Mouse (Mus musculus) heart, adult 2 months (tissue): Measurements from ENCODE around the gene 2810408A11Rik. TPM values are rescaled to one million over a fixed set of nuclear protein-coding genes. Genes with fewer than 3 reads are reported as not detected.
A peak's percentile ranks its signal among the peaks of the same experiment; 100 is the strongest.

ENCODE experiments used
- DNase-seq, 2 experiments: peaks; one replicate each; pipeline ENCODE4 v3.0.0; 2021
- H3K27ac ChIP-seq: fragments of 200-600 bp; 2 replicates; pipeline ENCODE4 v1.8.1; 2022
- H3K27me3 ChIP-seq: fragments of 200-500 bp; 2 replicates; pipeline ENCODE4 v1.6.1; 2012; ENCODE audit warnings: mild to moderate bottlenecking, low read length, inconsistent platforms, mixed read lengths; ENCODE audit not compliant: control insufficient read depth, insufficient read depth
- H3K36me3 ChIP-seq: fragments of 200-500 bp; 2 replicates; pipeline ENCODE4 v1.6.1; 2012; ENCODE audit warnings: low read length, inconsistent platforms; ENCODE audit not compliant: control insufficient read depth, insufficient read depth
- H3K4me1 ChIP-seq: fragments of 200-500 bp; 2 replicates; pipeline ENCODE4 v1.6.1; 2011; ENCODE audit warnings: low read length; ENCODE audit not compliant: control insufficient read depth, insufficient read depth
- H3K4me3 ChIP-seq: fragments of 200-600 bp; 2 replicates; pipeline ENCODE4 v1.8.1; 2022
- H3K79me2 ChIP-seq: fragments of 200-500 bp; replicated peaks from 2 replicates; pipeline ENCODE4 v1.6.1; 2012; ENCODE audit warnings: mild to moderate bottlenecking, inconsistent platforms, low read length, moderate library complexity, mixed read lengths; ENCODE audit not compliant: control insufficient read depth, insufficient read depth
- H3K9ac ChIP-seq: fragments of 200-500 bp; 2 replicates; pipeline ENCODE4 v1.6.1; 2012; ENCODE audit warnings: low read depth, mild to moderate bottlenecking, control low read depth, inconsistent platforms, low read length, mixed read lengths
- CTCF ChIP-seq: fragments of 200-600 bp; IDR thresholded peaks from 2 replicates; pipeline ENCODE4 v1.8.1; 2022; ENCODE audit warnings: antibody characterized with exemption, mild to moderate bottlenecking, moderate library complexity
- EP300 ChIP-seq: fragments of 200-500 bp; IDR thresholded peaks from 2 replicates; pipeline ENCODE4 v1.6.1; 2011; ENCODE audit warnings: low read depth, low read length, control low read depth; ENCODE audit not compliant: insufficient read depth
- POLR2A ChIP-seq: fragments of 200-500 bp; IDR thresholded peaks from 2 replicates; pipeline ENCODE4 v1.6.1; 2011; ENCODE audit warnings: mild to moderate bottlenecking, low read depth, low read length, control low read depth; ENCODE audit not compliant: insufficient read depth
- WGBS: fragments of 180-500 bp; shearing (Covaris S2); methylation state at CpG from one replicate; pipeline ENCODE4 v1.1.7; 2018; 5-methylcytosine and 5-hydroxymethylcytosine counted together
- intact Hi-C: fragments of 180-260 bp; cut with DNase I; formaldehyde crosslinking; loops from one replicate; pipeline ENCODE4 v1.15.1; 2025
- polyA plus RNA-seq: library from polyadenylated mRNA; depleted of rRNA; stranded (reverse); fragments of >200 nt; gene quantifications from 2 replicates; pipeline ENCODE4 v1.2.3, GENCODE M21; 2012
- total RNA-seq, 2 experiments: library from RNA; stranded (reverse); gene quantifications; 2 replicates each; pipeline ENCODE4 v1.2.3; 2021

2810408A11Rik gene
- total and polyA plus RNA-seq, 3 experiments: 0.23 to 0.41 (median 0.34) TPM

- WGBS: 63% methylated on average over 18 of the region's 18 CpGs
- TF ChIP-seq CTCF: no peak
- TF ChIP-seq POLR2A: no peak
- no peak for TF ChIP-seq EP300
- H3K9ac ChIP-seq: peak overlapping the region; percentile 58
- DNase-seq: peak; percentile 15 to 44
- no peaks in the 10 kb centered on the region for H3K79me2 ChIP-seq
- peaks cover 4% of the 10 kb centered on the region; the same call in 1 of the 2 replicates for H3K36me3 ChIP-seq
- no peaks in the 10 kb centered on the region for H3K27me3 ChIP-seq
- H3K27ac ChIP-seq: peak overlapping the region; percentile 97
- H3K4me1 ChIP-seq: no peaks in the 10 kb centered on the region; the same call in 1 of the 2 replicates
- intact Hi-C loops: loop anchor here (1.0 kb wide), 1 partner anchor 8 kb away; no protein-coding TSS in a partner anchor
- H3K4me3 ChIP-seq: peak overlapping the region; percentile 48
Observed at GRCm38 (mm10) chr11:69945997-69946891, 45.5 kb upstream of the 2810408A11Rik start.

DNA sequence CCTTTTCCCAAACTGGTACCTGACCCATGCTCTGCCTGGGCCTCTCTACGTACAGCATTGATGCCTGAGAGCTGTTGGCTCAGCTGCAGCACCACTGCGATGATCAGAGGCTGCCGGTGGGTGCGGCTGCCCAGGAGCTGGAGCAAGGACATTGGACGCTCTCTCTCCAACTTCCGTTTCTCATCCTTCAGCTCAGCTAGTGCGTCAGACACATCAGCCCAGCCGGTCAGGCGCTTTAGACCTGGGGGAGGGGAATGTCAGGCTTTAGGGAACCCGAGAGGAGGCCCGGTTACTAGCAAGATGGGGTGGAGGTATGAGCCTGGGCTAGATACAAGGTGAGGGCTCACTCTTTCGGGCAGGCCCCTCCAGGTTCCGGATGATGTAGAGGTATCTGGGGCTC is 44.4 kb upstream of the 2810408A11Rik start:
- H3K4me3 ChIP-seq: no peak overlapping the region
- intact Hi-C loops: no loop called here
- H3K27me3 ChIP-seq: no peaks in the 10 kb centered on the region
- WGBS: 58% methylated on average over 13 of the region's 13 CpGs
- peaks cover 4% of the 10 kb centered on the region; the same call in 1 of the 2 replicates for H3K36me3 ChIP-seq
- H3K27ac ChIP-seq: peak overlapping the region; percentile 97; the same call in 1 of the 2 replicates
- H3K4me1 ChIP-seq: no peaks in the 10 kb centered on the region; the same call in 1 of the 2 replicates
- H3K9ac ChIP-seq: no peak overlapping the region
- peak; percentile 8 to 24 for DNase-seq
- TF ChIP-seq CTCF (no peak), POLR2A (no peak), EP300 (no peak)
- H3K79me2 ChIP-seq: no peaks in the 10 kb centered on the region

- Histone ChIP-seq H3K79me2 (no peaks in the 10 kb centered on the region), H3K27me3 (no peaks in the 10 kb centered on the region), H3K4me1 (peaks cover 7% of the 10 kb centered on the region), H3K36me3 (peaks cover 4% of the 10 kb centered on the region; the same call in 1 of the 2 replicates), H3K9ac (no peak overlapping the region), H3K27ac (no peak overlapping the region), H3K4me3 (no peak overlapping the region)
- intact Hi-C loops: no loop called here
- no peak for DNase-seq
- TF ChIP-seq CTCF (no peak), POLR2A (peak; percentile 14; the same call in 1 of the 2 replicates)
- WGBS: 77% methylated on average over 4 of the region's 4 CpGs
Observed at GRCm38 (mm10) chr11:69940962-69941361, 40.2 kb upstream of the 2810408A11Rik start.

GRCm38 (mm10) chr11:69939731-69940130 is 38.9 kb upstream of the 2810408A11Rik start:
- DNase-seq: no peak
- H3K9ac ChIP-seq: no peak overlapping the region
- TF ChIP-seq POLR2A (0 out of 2 replicates have a peak, but pooled peaks have one; percentile 5), EP300 (no peak), CTCF (no peak)
- H3K36me3 ChIP-seq: peaks cover 4% of the 10 kb centered on the region; the same call in 1 of the 2 replicates
- peaks cover 9% of the 10 kb centered on the region for H3K4me1 ChIP-seq
- H3K4me3 ChIP-seq: no peak overlapping the region
- no peaks in the 10 kb centered on the region for H3K27me3 ChIP-seq
- 90% methylated on average over 17 of the region's 17 CpGs for WGBS
- H3K27ac ChIP-seq: peak overlapping the region; percentile 71
- H3K79me2 ChIP-seq: no peaks in the 10 kb centered on the region
- intact Hi-C loops: no loop called here

GRCm38 (mm10) chr11:69939181-69939580 is 38.4 kb upstream of the 2810408A11Rik start:
- intact Hi-C loops: no loop called here
- H3K27ac ChIP-seq: peak overlapping the region; percentile 71
- no peak overlapping the region for H3K9ac ChIP-seq
- H3K36me3 ChIP-seq: peaks cover 1% of the 10 kb centered on the region; the same call in 1 of the 2 replicates
- H3K4me3 ChIP-seq: no peak overlapping the region
- H3K27me3 ChIP-seq: no peaks in the 10 kb centered on the region
- H3K4me1 ChIP-seq: peaks cover 11% of the 10 kb centered on the region
- no peak for DNase-seq
- TF ChIP-seq EP300 (no peak), CTCF (no peak), POLR2A (peak; percentile 5; the same call in 1 of the 2 replicates)
- 49% methylated on average over 5 of the region's 5 CpGs for WGBS
- H3K79me2 ChIP-seq: no peaks in the 10 kb centered on the region
